Mouse (Mus musculus) layer of hippocampus, adult 9-10 months (tissue): ENCODE data around the gene Gmcl1.

Source experiments
- DNase-seq: peaks from one replicate; pipeline ENCODE4 v3.0.0; 2022; ENCODE audit warnings: low spot score

The Gmcl1 gene

DNA sequence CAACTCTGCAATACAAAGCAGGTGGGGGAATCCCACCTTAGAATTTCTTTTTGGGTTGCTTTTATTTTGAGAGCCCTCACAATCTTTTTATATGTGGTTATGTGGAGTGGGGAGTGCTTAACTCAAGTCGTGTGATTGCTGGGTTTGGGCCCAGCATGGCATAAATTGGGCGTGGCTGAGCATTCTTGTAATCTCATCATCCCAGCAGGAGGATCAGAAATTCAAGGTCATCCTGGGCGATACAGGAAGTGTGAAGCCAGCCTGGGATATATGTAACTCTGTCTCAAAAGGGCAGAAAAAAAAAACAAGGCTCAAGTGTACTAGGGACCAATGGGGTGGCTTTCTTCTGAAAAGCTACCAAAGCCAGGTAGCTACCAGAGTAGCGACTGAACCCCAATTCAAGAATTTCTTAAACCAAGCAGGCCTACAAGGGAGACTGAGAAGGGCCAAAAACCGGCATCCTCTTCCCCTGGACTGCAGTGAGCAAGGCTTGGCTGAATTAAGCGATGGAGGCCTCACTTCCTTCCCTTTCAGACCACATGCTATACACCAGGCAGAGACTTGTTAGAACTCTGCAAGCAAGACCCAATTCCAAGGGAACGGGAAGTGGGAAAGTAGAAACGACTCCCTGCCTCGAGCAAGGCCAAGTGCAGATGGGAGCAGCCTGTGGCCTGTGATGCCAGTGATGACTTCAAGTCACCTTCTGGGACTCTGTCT lies 72.9 kb downstream of the Gmcl1 start:
- no peak for DNase-seq

DNA sequence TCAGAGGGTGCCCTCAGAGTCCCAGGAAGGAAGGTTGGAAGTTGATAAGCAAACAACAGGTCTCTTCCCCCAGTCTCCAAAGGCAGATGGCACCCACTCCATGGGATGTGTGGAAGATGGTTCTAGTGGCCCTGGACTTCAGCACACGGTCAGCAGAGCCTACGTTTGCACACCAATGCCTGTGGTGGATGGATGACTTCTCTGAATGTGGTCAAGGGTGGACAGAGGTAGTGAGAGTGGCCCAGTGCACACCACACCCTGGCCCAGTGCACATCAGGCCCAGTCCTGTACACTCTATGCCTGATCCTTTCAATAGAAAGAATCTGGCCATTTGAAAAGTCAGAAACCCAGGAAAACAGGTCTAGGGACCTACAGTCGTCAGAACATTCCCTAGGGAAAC lies 74.7 kb downstream of the Gmcl1 start:
- DNase-seq: no peak

DNA sequence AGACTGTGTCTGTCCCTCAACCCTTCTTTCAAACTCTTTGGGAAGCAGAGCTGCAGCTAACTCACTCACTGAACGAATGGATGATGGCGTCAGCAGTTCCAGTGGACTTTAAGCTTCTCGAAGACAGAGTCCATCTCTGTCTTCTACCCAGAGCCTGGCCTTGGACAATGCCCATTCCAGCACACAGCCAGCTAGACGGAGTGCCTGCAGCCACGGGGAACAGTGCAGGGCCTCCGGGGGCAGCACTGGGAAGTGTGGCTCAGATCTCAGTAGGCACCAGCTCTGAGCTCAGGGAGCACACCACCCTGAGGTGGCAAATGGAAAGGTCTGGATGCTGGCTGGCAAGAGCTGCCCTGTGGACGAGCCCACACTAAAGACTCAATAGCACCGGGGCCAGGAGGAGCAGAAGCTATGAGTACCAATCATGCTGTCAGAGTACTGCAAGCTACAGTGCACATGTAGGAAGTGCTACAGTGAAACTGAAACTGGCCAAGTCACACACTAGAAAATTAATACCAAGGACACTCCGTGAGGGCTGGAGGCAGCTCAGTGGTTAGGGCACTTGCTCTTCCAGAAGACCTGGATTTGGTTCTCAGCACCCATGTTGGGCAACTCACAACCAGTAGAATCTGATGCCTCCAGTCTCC lies 78.8 kb downstream of the Gmcl1 start:
- no peak for DNase-seq

DNA sequence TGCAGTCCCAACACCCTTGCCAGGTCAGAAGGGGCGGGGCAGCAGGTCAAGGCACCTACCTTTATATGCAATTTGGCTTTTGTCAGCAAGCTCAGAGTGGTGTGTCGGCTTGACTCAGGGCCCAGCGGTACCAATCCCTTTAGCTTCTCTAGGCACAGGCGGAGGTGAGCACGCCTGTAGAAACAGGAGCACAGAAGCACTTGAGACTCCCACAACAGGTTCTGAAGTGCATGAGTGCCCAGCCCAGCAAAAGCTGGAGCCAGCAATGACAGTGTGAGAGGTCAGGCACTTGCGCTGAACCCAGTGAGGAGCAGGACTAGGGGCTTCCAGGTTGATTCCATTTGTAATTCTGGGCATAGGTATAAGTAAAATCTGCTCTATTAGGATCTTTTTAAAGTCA lies 80.2 kb downstream of the Gmcl1 start:
- no peak for DNase-seq

DNA sequence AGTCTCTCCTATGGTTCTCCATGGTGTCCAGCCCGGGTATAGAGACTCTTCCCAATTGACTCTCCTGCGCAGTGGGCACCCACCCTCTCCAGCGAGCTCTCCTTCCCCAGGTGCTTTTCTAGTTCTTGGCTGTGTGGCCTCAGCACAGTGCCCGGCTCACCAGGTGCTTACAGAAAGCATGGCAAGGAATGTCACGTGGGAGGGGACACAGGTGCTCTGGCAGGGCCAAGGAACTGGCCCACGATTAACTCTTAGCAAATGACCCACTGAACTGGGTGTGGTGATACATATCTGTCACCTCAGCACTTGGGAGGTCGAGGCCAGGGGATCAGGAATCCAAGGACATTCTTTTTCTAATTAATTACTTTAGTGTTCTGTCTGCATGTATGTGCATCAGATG lies 87.0 kb downstream of the Gmcl1 start:
- no peak for DNase-seq

DNA sequence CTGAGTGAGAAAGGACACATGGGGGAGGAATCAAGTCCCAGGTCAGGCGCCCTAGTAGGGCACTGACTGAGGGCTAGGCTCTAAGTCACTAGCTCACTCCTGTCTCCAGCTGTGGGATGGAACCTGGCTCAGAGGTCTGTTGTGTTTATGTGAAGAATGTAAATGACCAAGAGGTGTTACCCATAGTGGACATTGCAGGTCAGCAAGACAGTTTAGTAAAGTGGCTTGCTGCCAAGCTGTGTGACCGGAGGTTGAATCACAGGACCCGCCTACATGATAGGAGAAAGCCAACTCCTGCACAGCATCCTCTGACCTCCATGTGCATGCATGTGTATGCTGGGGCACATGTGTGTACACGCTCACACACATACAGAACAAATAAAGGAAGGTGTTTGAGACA lies 87.6 kb downstream of the Gmcl1 start:
- no peak for DNase-seq

DNA sequence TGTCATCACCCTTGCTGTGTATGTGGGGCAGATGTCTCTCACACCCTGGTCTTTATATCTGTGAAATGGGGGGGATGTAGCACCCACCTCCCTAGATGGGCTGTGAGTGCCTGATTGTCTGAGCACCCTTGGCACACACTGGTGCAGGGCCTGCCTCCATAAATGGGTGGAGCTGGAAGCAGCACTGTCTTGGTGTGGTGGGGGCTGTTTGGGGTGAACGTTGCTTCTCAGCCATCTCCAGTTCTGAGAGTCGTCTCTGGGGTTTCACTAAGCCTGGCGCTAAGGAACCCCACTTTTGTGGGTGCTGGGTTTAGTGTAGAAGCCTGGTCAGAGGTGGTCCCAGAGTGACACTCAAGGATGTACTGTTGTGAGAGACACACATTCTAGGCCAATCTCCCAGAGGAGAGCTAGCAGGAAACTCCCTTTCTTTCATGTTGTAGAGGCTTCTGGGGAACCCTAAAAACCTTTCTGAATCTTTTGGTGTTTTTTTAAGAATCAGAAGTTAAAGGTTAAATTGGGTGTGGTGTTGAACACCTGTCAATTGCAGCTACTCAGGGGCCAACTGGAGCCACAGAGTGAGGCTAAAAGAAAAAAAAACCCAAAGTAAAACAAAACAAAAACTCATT lies 88.3 kb downstream of the Gmcl1 start:
- DNase-seq: no peak
